Mouse (Mus musculus) adrenal gland, postnatal 25 days (tissue): Measurements from ENCODE around the gene Tusc2. TPM values are rescaled to one million over a fixed set of nuclear protein-coding genes. Genes with fewer than 3 reads are reported as not detected.
"Not testable (repeated sequence)": the region's sequence is repeated elsewhere in the genome, so short reads cannot be mapped to it uniquely, and the experiment has no call there.

Source experiments
- DNase-seq: peaks from one replicate; pipeline ENCODE4 v3.0.0; 2021; ENCODE audit warnings: mixed read lengths
- total RNA-seq: library from RNA; stranded (reverse); gene quantifications from 2 replicates; pipeline ENCODE4 v1.2.3, GENCODE M21; 2021

Gene Tusc2
- total RNA-seq, 1 experiment from 2014 or later, result 48.4 TPM

- DNase-seq, result no peak
Measured at GRCm38 (mm10) chr9:107545199-107545598, 17.9 kb upstream of the Tusc2 start.

GRCm38 (mm10) chr9:107545602-107546001 lies 17.5 kb upstream of the Tusc2 start:
- peak; percentile 76 for DNase-seq

GRCm38 (mm10) chr9:107547026-107547425 lies 16.0 kb upstream of the Tusc2 start, which contains the start of gene Zmynd10:
Gene Zmynd10, plus strand, starts transcription at chr9:107547298.
- DNase-seq, result peak; percentile 90

- DNase-seq, result no peak
Measured at GRCm38 (mm10) chr9:107547957-107548356, 15.1 kb upstream of the Tusc2 start.

- no peak for DNase-seq
Measured at GRCm38 (mm10) chr9:107548820-107549219, 14.2 kb upstream of the Tusc2 start.

- no peak for DNase-seq
Measured at GRCm38 (mm10) chr9:107549297-107550074, 13.6 kb upstream of the Tusc2 start.

- DNase-seq, result no peak
Measured at GRCm38 (mm10) chr9:107550491-107551116, 12.5 kb upstream of the Tusc2 start.

- DNase-seq, result peak; percentile 76
Measured at GRCm38 (mm10) chr9:107551117-107551889, 11.8 kb upstream of the Tusc2 start, which contains the start of gene Rassf1. Gene Rassf1, plus strand, starts transcription at chr9:107551555.

- DNase-seq, result no peak
Measured at GRCm38 (mm10) chr9:107551890-107552355, 11.1 kb upstream of the Tusc2 start.

- DNase-seq, result no peak
Measured at GRCm38 (mm10) chr9:107552690-107553393, 10.2 kb upstream of the Tusc2 start.

- DNase-seq, result peak; percentile 46
Measured at GRCm38 (mm10) chr9:107553541-107554318, 9.3 kb upstream of the Tusc2 start.

GRCm38 (mm10) chr9:107554319-107554825 lies 8.7 kb upstream of the Tusc2 start:
- DNase-seq, result peak; percentile 93

- peak; percentile 53 for DNase-seq
Measured at GRCm38 (mm10) chr9:107555031-107555457, 8.0 kb upstream of the Tusc2 start.

- no peak for DNase-seq
Measured at GRCm38 (mm10) chr9:107555701-107556100, 7.4 kb upstream of the Tusc2 start.

GRCm38 (mm10) chr9:107556346-107556745 lies 6.7 kb upstream of the Tusc2 start:
- no peak for DNase-seq

- DNase-seq, result not testable (repeated sequence)
Measured at GRCm38 (mm10) chr9:107565556-107565955, 2.5 kb downstream of the Tusc2 start.

- peak; percentile 86 for DNase-seq
Measured at GRCm38 (mm10) chr9:107566041-107566709, 3.1 kb downstream of the Tusc2 start.

- no peak for DNase-seq
Measured at GRCm38 (mm10) chr9:107566855-107567254, 3.8 kb downstream of the Tusc2 start.

GRCm38 (mm10) chr9:107567702-107568319 lies 4.8 kb downstream of the Tusc2 start, which contains the start of gene Hyal2:
Gene Hyal2, plus strand, starts transcription at chr9:107567945.
- DNase-seq, result peak; percentile 55
